In genomic region chrX:56274170-56274569, GRCm38 (mm10) we compare ENCODE assay signal across 9 mouse cellular contexts.
DNase-seq lines count a peak whose midpoint lies in the region; ATAC-seq and TF ChIP-seq lines count a peak whose summit lies in the region.
"Had no signal": no experiment of that assay in that cellular context is flagged by ENCODE, and none has a peak within 500 bp of the region (broad histone marks: within the 10 kb centered on the region; RNA-seq: fewer than 3 reads in every experiment).

No protein-coding gene starts in this region.

- TF ChIP-seq POLR2A in cortical plate, adult 2 months (IDR thresholded peaks at IDR 0.05; ENCODE audit: extremely low read depth, insufficient read depth, low read length): no peak

- no peak for ATAC-seq in heart, embryonic 11.5 days (replicated peaks; ENCODE audit: insufficient number of reproducible peaks, low FRiP score, low TSS enrichment)

- intact Hi-C loops in left cerebral cortex, postnatal 25 days (cut with DNase I): loop anchor here (5.0 kb wide), 1 partner anchor 68 kb away; no protein-coding TSS in a partner anchor

- no peaks in the 10 kb centered on the region for H3K27me3 ChIP-seq in heart, embryonic 11.5 days (ENCODE audit: control insufficient read depth, insufficient read depth, low read length)
- H3K27me3 ChIP-seq: limb, embryonic 12.5 days had no signal

- DNase-seq in heart, postnatal 4 days: peak; percentile 19
- peak; percentile 1 for DNase-seq in thymus, postnatal 25 days
- no peak for DNase-seq in thymus, postnatal 36 days
- peak; percentile 16 to 52 for DNase-seq in left cerebral cortex, postnatal 25 days (ENCODE audit: low spot score in 2 of 2)
- DNase-seq in thymus, postnatal 4 days: peak; percentile 14
- DNase-seq in frontal cortex, postnatal 10 days (ENCODE audit: low spot score in 2 of 2): no peak

- no peak overlapping the region for H3K27ac ChIP-seq in heart, embryonic 11.5 days (ENCODE audit: low read depth, low read length)
- no peak overlapping the region for H3K27ac ChIP-seq in cortical plate, adult 2 months (ENCODE audit: insufficient read depth, low read length)
- H3K27ac ChIP-seq: limb, embryonic 12.5 days had no signal

- H3K4me1 ChIP-seq in heart, embryonic 11.5 days (ENCODE audit: control insufficient read depth, insufficient read depth, low read length): no peaks in the 10 kb centered on the region
- H3K4me1 ChIP-seq in cortical plate, adult 2 months (ENCODE audit: control insufficient read depth, insufficient read depth, low read length): no peaks in the 10 kb centered on the region
- H3K4me1 ChIP-seq: limb, embryonic 12.5 days had no signal

- H3K9ac ChIP-seq in heart, embryonic 11.5 days (ENCODE audit: low read depth, low read length): no peak overlapping the region
- H3K9ac ChIP-seq: limb, embryonic 12.5 days had no signal

- TF ChIP-seq CTCF in cortical plate, adult 2 months (IDR thresholded peaks at IDR 0.05; ENCODE audit: extremely low read depth, insufficient read depth, low read length): peak; percentile 27; the same call in 1 of the 2 replicates

- H3K36me3 ChIP-seq in heart, embryonic 11.5 days (ENCODE audit: control insufficient read depth, insufficient read depth, low read length): no peaks in the 10 kb centered on the region
- H3K36me3 ChIP-seq: limb, embryonic 12.5 days had no signal

- no peak overlapping the region for H3K4me2 ChIP-seq in heart, embryonic 11.5 days
- H3K4me2 ChIP-seq: limb, embryonic 12.5 days had no signal

- WGBS in heart, embryonic 11.5 days (ENCODE audit: insufficient replicate concordance): 0% methylated on average over 1 of the region's 1 CpGs

- H3K9me3 ChIP-seq in heart, embryonic 11.5 days (replicated peaks; ENCODE audit: control insufficient read depth, low read length): no peaks in the 10 kb centered on the region
- H3K9me3 ChIP-seq: limb, embryonic 12.5 days had no signal

- no peak overlapping the region for H3K4me3 ChIP-seq in heart, embryonic 11.5 days (ENCODE audit: low read depth, low read length)
- no peak overlapping the region for H3K4me3 ChIP-seq in cortical plate, adult 2 months (ENCODE audit: insufficient read depth, low read length)
- H3K4me3 ChIP-seq: limb, embryonic 12.5 days had no signal

Comparison
In these comparisons a context has a peak if more than half of its experiments do, and no peak if none do; other contexts are left out.
1. DNase-seq: peak in heart, postnatal 4 days (single experiment), thymus, postnatal 25 days (single experiment), left cerebral cortex, postnatal 25 days (2 of 2) and thymus, postnatal 4 days (single experiment); none in thymus, postnatal 36 days (0 of 2) and frontal cortex, postnatal 10 days (0 of 2).